Mouse (Mus musculus): ENCODE measurements at regions not wholly inside any gene's neighbourhood (a gene's known extent, or its start where the extent isn't known, plus 50 kb on each side); places are given as distances from the start of the nearest gene placed in this dataset.

DNA sequence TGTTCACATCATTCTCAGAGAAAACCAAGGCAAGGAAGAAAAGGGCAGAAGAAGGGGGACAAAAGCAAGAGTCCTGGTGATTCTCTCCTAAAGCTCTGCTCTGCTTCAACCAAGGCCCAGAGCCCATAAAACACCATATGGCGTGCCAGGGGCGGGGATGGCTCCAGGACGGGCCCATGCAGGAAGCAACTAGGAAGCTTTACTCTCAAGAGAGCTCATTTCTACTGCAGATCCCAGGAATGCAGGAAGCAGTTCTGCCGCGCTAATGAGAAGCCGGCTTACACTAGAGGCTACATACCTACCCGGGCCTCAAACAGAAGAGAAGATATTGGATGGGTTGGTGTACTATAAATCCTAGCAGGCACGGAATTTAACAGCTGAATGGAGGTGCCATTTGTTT is 414.9 kb downstream of the Tns3 start:
- Histone ChIP-seq H3K27me3 (no peaks in the 10 kb centered on the region), H3K9ac (no peak overlapping the region), H3K27ac (0 out of 2 replicates have a peak overlapping the region, but pooled peaks have one; percentile 39), H3K9me3 (no peaks in the 10 kb centered on the region), H3K4me2 (replicated peaks) (peak overlapping the region; percentile 3; the same call in 1 of the 2 replicates), H3K4me1 (peaks cover 45% of the 10 kb centered on the region), H3K36me3 (no peaks in the 10 kb centered on the region), H3K4me3 (no peak overlapping the region)
- WGBS, result 6% methylated on average over 8 of the region's 8 CpGs
- peak; percentile 54; the same call in 1 of the 2 replicates for ATAC-seq (ENCODE audit: low FRiP score, low read depth)

DNA sequence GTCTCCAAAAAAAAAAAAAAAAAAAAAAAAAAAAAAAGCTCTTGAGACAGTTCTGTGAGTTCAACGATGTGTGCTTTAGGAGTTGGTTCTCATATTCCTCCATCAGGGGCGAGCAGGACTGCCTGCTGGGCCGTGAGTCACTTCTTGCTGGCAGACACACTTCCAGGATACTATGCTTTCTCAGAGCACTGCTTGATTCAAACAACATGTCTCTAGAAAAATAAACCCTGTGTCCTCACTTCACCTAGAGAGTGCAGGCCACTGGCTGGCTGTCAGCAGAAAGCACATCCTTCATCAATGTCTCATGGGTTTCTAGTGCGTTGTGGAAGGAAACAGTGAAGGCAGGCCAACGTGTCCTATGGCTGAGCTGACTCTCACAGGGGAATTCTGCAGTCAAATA is 416.8 kb downstream of the Tns3 start:
- WGBS, result 14% methylated on average over 5 of the region's 5 CpGs
- H3K36me3 ChIP-seq, result no peaks in the 10 kb centered on the region
- ATAC-seq (ENCODE audit: low FRiP score, low read depth), result peak; percentile 78
- H3K9me3 ChIP-seq, result no peaks in the 10 kb centered on the region
- no peak overlapping the region for H3K4me3 ChIP-seq
- peaks cover 41% of the 10 kb centered on the region for H3K4me1 ChIP-seq
- H3K27ac ChIP-seq, result no peak overlapping the region; the same call in 1 of the 2 replicates
- no peaks in the 10 kb centered on the region for H3K27me3 ChIP-seq
- H3K9ac ChIP-seq, result no peak overlapping the region
- no peak overlapping the region for H3K4me2 ChIP-seq (replicated peaks)

- ATAC-seq (ENCODE audit: low FRiP score, low read depth), result peak; percentile 5; the same call in 1 of the 2 replicates
- Histone ChIP-seq H3K4me3 (no peak overlapping the region), H3K9me3 (no peaks in the 10 kb centered on the region), H3K27me3 (no peaks in the 10 kb centered on the region), H3K36me3 (no peaks in the 10 kb centered on the region), H3K4me1 (peaks cover 37% of the 10 kb centered on the region), H3K4me2 (replicated peaks) (no peak overlapping the region), H3K27ac (no peak overlapping the region), H3K9ac (no peak overlapping the region)
- 56% methylated on average over 2 of the region's 2 CpGs for WGBS
Measured at GRCm38 (mm10) chr11:8247024-8247423, 417.3 kb downstream of the Tns3 start.

DNA sequence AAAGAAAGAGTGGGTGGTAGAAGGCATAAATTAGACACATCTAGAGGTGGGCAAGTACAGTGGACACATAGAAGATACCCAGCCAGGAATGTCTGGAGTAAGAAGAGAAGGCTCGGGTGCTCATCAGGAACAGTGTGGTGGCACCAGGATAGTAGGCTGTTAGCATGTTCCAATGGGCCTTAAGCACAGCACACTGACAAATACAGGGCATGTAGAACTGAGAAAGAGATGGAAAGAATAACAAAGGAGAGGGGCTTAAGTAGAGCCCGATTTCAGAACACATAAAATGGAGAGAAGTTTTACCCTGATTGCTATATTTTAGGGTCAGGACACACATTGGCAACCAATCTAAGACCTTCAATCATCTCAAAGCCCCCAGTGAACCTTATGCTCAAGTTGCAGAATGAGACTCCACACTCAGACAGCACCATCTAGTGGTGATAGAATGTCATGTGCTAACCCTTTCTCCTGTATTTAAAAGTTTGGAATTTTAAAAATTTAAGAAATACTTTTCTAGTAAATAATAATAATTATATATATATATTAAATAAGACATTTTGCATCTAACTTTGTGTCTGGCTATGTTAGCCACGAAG is 418.8 kb downstream of the Tns3 start:
- no peak overlapping the region for H3K4me3 ChIP-seq
- no peaks in the 10 kb centered on the region for H3K36me3 ChIP-seq
- H3K27ac ChIP-seq, result no peak overlapping the region
- ATAC-seq (ENCODE audit: low FRiP score, low read depth), result no peak
- H3K27me3 ChIP-seq, result no peaks in the 10 kb centered on the region
- no peak overlapping the region for H3K9ac ChIP-seq
- no peaks in the 10 kb centered on the region for H3K9me3 ChIP-seq
- 36% methylated on average over 3 of the region's 3 CpGs for WGBS
- peaks cover 37% of the 10 kb centered on the region for H3K4me1 ChIP-seq
- no peak overlapping the region for H3K4me2 ChIP-seq (replicated peaks)

GRCm38 (mm10) chr11:8238498-8238897 is 425.8 kb downstream of the Tns3 start:
- Histone ChIP-seq H3K27me3 (no peaks in the 10 kb centered on the region), H3K4me3 (no peak overlapping the region), H3K36me3 (no peaks in the 10 kb centered on the region), H3K9me3 (no peaks in the 10 kb centered on the region), H3K9ac (no peak overlapping the region), H3K27ac (no peak overlapping the region), H3K4me1 (no peaks in the 10 kb centered on the region), H3K4me2 (replicated peaks) (no peak overlapping the region)
- 47% methylated on average over 1 of the region's 1 CpGs for WGBS
- ATAC-seq (ENCODE audit: low FRiP score, low read depth), result no peak

DNA sequence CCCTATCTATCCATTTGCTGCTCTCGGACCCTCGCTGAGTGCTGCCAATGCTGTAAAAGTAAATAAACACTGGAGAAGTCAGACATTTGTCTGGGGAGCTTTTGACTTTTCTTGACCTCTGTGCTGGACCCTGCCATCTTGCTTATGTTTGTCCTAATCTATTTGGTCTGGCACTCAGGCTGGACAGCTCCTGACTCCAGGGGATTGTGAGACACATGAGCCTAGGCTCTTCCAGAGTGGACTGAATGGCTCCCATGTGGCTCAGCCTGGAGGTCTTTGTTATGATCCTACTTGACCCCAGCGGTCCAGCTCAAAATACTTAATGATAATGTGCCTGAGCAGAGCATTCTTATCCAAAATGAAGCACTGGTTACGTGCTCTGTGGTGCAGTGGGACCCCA is 426.8 kb downstream of the Tns3 start:
- Histone ChIP-seq H3K27ac (no peak overlapping the region), H3K4me2 (replicated peaks) (no peak overlapping the region), H3K4me1 (peaks cover 7% of the 10 kb centered on the region), H3K9me3 (no peaks in the 10 kb centered on the region), H3K9ac (no peak overlapping the region), H3K36me3 (no peaks in the 10 kb centered on the region), H3K27me3 (no peaks in the 10 kb centered on the region), H3K4me3 (no peak overlapping the region)
- 47% methylated on average over 4 of the region's 4 CpGs for WGBS
- no peak for ATAC-seq (ENCODE audit: low FRiP score, low read depth)

GRCm38 (mm10) chr11:8236056-8236455 is 428.3 kb downstream of the Tns3 start:
- ATAC-seq (ENCODE audit: low FRiP score, low read depth), result no peak
- Histone ChIP-seq H3K9ac (no peak overlapping the region), H3K27ac (no peak overlapping the region), H3K4me2 (replicated peaks) (no peak overlapping the region), H3K36me3 (no peaks in the 10 kb centered on the region), H3K9me3 (no peaks in the 10 kb centered on the region), H3K4me1 (peaks cover 13% of the 10 kb centered on the region), H3K27me3 (no peaks in the 10 kb centered on the region), H3K4me3 (no peak overlapping the region)
- 74% methylated on average over 2 of the region's 2 CpGs for WGBS

DNA sequence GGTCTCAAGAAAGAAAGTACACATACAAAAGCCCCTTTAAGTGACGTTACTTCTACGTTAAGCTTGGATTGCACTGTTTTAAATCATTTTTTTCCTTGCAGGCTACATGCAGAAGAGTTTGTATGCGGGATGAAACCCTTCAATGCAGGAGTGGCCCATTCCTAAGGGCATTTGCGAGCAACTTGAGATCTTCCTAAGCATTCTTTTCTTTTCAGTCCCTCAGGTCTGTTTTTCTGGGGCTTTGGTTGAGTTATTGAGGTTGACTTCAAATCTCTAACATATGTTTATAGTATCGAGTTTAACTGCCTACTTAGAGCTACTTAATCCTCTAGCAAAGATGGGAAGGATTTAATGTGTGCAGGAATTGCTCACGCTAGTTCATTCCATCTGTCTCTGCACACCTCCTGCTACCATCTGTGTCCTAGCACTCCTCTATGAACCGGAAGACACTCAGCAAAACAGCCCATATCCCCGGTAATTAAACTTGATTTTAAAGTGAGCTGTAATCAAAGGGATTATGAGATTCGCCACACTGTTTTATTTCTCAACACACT is 431.6 kb downstream of the Tns3 start:
- Histone ChIP-seq H3K4me1 (peaks cover 27% of the 10 kb centered on the region), H3K36me3 (no peaks in the 10 kb centered on the region), H3K4me3 (no peak overlapping the region), H3K9me3 (no peaks in the 10 kb centered on the region), H3K27me3 (no peaks in the 10 kb centered on the region), H3K27ac (no peak overlapping the region), H3K9ac (no peak overlapping the region), H3K4me2 (replicated peaks) (no peak overlapping the region)
- ATAC-seq (ENCODE audit: low FRiP score, low read depth), result peak; percentile 77; the same call in 1 of the 2 replicates
- 22% methylated on average over 9 of the region's 9 CpGs for WGBS

- WGBS, result 45% methylated on average over 7 of the region's 7 CpGs
- H3K4me1 ChIP-seq, result peaks cover 31% of the 10 kb centered on the region
- ATAC-seq (ENCODE audit: low FRiP score, low read depth), result no peak
- H3K36me3 ChIP-seq, result no peaks in the 10 kb centered on the region
- no peaks in the 10 kb centered on the region for H3K9me3 ChIP-seq
- no peak overlapping the region for H3K4me3 ChIP-seq
- no peak overlapping the region for H3K27ac ChIP-seq
- H3K4me2 ChIP-seq (replicated peaks), result no peak overlapping the region
- H3K27me3 ChIP-seq, result no peaks in the 10 kb centered on the region
- no peak overlapping the region for H3K9ac ChIP-seq
Measured at GRCm38 (mm10) chr11:8229787-8230186, 434.5 kb downstream of the Tns3 start.

DNA sequence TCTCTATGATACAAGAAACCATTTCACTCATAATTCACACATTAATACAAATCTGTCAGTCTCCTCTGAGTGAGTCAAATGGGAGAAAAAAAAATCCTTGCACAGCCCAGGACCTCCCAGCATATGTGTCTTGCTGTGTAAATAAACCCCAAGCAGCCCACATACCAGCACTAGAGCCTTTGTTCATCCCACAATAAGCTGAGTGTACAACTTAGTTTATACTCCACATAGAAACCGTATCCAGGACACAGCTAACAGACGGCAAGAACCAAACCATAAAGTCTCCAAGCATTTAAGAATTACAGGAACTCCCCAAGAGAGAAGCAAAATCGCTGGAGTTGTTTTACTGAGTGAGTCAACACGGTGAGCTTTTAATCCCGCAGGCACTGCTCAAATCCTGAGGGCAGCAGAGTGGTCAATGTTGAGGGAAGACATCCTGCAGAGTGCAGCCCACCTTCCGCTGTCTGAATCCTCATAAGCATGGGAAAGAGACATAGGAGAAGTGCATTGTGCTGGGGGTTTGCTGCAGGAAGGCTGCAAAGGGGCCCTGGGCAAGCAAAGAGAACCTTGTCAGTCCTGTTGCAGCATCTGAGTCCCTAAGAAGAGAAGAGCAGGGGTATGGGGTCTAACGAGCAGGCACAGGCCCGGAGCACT is 436.4 kb downstream of the Tns3 start:
- H3K4me3 ChIP-seq, result no peak overlapping the region
- peaks cover 28% of the 10 kb centered on the region for H3K4me1 ChIP-seq
- H3K27me3 ChIP-seq, result no peaks in the 10 kb centered on the region
- no peaks in the 10 kb centered on the region for H3K9me3 ChIP-seq
- H3K9ac ChIP-seq, result no peak overlapping the region
- no peaks in the 10 kb centered on the region for H3K36me3 ChIP-seq
- no peak overlapping the region for H3K4me2 ChIP-seq (replicated peaks)
- 29% methylated on average over 8 of the region's 8 CpGs for WGBS
- no peak overlapping the region for H3K27ac ChIP-seq
- peak; percentile 73 for ATAC-seq (ENCODE audit: low FRiP score, low read depth)

- ATAC-seq (ENCODE audit: low FRiP score, low read depth), result no peak
- WGBS, result 69% methylated on average over 1 of the region's 1 CpGs
Measured at GRCm38 (mm10) chr11:8224366-8224765, 440.0 kb downstream of the Tns3 start.

GRCm38 (mm10) chr11:8220618-8221017 is 443.7 kb downstream of the Tns3 start:
- H3K27me3 ChIP-seq, result 0 out of 2 replicates have a peak, but pooled peaks cover 3% of the 10 kb centered on the region
- no peak overlapping the region for H3K4me2 ChIP-seq (replicated peaks)
- WGBS, result 45% methylated on average over 3 of the region's 3 CpGs
- no peaks in the 10 kb centered on the region for H3K9me3 ChIP-seq
- no peak overlapping the region for H3K9ac ChIP-seq
- no peaks in the 10 kb centered on the region for H3K36me3 ChIP-seq
- peaks cover 17% of the 10 kb centered on the region; the same call in 1 of the 2 replicates for H3K4me1 ChIP-seq
- H3K4me3 ChIP-seq, result no peak overlapping the region
- no peak overlapping the region for H3K27ac ChIP-seq
- ATAC-seq (ENCODE audit: low FRiP score, low read depth), result no peak

More at GRCm38 (mm10) chr11:8224366-8224765, 440.0 kb downstream of the Tns3 start:
- Histone ChIP-seq H3K9me3 (no peaks in the 10 kb centered on the region), H3K27ac (no peak overlapping the region), H3K36me3 (no peaks in the 10 kb centered on the region), H3K4me2 (replicated peaks) (no peak overlapping the region), H3K4me1 (peaks cover 30% of the 10 kb centered on the region), H3K4me3 (no peak overlapping the region), H3K9ac (no peak overlapping the region), H3K27me3 (no peaks in the 10 kb centered on the region)
